Mouse (Mus musculus): ENCODE results near the gene Kif17. TPM values are rescaled to one million over a fixed set of nuclear protein-coding genes. Genes with fewer than 3 reads are reported as not detected.

Kif17 gene
- total and polyA plus RNA-seq, 2 experiments from 2014 or later, result 0.11 TPM

DNA sequence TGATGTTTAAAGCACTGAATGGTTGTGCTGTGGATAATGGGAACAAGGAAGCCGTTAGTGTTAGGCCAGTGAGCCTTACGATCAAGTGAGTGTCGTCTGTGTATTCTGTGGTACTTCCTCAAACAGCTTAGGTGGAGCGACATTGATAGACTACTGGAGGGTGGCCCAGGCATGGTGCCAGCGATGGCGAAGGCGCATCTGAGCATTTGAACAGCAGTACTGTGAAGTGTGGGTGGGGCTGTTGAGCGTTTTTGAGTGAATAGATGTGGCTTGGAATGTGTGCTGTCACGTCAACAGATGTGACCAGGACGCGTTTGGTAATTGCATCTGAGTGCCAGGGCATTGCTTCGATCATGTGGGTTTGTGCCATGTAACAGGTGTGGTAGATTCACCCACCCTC is 57.5 kb downstream of the Kif17 start:
- ATAC-seq (ENCODE audit: insufficient read depth, low read depth), result no peak

DNA sequence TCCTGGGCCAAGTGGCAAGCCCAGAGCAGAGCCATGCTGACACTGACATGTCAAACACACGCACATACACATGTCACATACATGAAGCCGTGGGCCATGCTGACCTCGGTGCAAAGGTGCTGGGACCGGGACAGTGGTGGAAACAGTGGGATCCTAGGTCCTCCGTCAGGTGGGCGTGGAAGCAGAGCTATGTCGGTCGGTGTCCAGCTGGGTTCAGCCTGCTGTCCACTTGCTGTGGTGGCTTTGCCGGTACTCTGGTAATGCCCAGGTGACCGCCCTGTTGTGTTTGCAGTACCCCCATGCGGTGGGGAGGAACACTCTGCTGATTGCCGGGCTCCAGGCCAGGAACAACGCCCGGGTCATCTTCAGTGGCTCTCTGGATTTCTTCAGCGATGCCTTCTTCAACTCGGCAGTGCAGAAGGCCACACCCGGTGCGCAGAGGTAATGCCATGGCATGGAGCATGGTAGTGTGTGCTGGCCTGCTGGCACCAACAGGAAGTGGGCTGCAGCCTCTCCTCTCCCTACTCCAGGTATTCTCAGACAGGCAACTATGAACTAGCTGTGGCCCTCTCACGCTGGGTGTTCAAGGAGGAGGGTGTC is 60.2 kb downstream of the Kif17 start:
- ATAC-seq (ENCODE audit: insufficient read depth, low read depth), result no peak
- Histone ChIP-seq H3K4me1 (ENCODE audit: control insufficient read depth, insufficient read depth) (peaks cover 4% of the 10 kb centered on the region; the same call in 1 of the 2 replicates), H3K9ac (replicated peaks; ENCODE audit: low read depth, low read length) (no peak overlapping the region), H3K9me3 (replicated peaks; ENCODE audit: control insufficient read depth, low read length) (no peaks in the 10 kb centered on the region), H3K27ac (ENCODE audit: low read depth) (no peak overlapping the region), H3K4me3 (ENCODE audit: low read depth, low read length) (no peak overlapping the region), H3K36me3 (replicated peaks; ENCODE audit: control insufficient read depth, insufficient read depth, low read length) (peaks cover 76% of the 10 kb centered on the region), H3K27me3 (ENCODE audit: control insufficient read depth, insufficient read depth, low read length) (no peaks in the 10 kb centered on the region), H3K4me2 (ENCODE audit: low read depth, low read length) (no peak overlapping the region)
- 87% methylated on average over 19 of the region's 19 CpGs for WGBS
- DNase-seq (ENCODE audit: low spot score), result no peak
- TF ChIP-seq EP300 (IDR thresholded peaks at IDR 0.05; ENCODE audit: low read depth), result no peak
- no peak for TF ChIP-seq CTCF (IDR thresholded peaks at IDR 0.05; ENCODE audit: low read depth)

More for the DNA sequence above, 57.5 kb downstream of the Kif17 start:
- Histone ChIP-seq H3K9me3 (replicated peaks; ENCODE audit: control insufficient read depth, low read length) (no peaks in the 10 kb centered on the region), H3K4me1 (ENCODE audit: control insufficient read depth, insufficient read depth) (peaks cover 15% of the 10 kb centered on the region), H3K36me3 (replicated peaks; ENCODE audit: control insufficient read depth, insufficient read depth, low read length) (peaks cover 49% of the 10 kb centered on the region), H3K27ac (ENCODE audit: low read depth) (no peak overlapping the region), H3K4me3 (ENCODE audit: low read depth, low read length) (no peak overlapping the region), H3K4me2 (ENCODE audit: low read depth, low read length) (no peak overlapping the region), H3K9ac (replicated peaks; ENCODE audit: low read depth, low read length) (no peak overlapping the region), H3K27me3 (ENCODE audit: control insufficient read depth, insufficient read depth, low read length) (no peaks in the 10 kb centered on the region)
- DNase-seq (ENCODE audit: low spot score), result no peak
- no peak for TF ChIP-seq EP300 (IDR thresholded peaks at IDR 0.05; ENCODE audit: low read depth)
- TF ChIP-seq CTCF (IDR thresholded peaks at IDR 0.05; ENCODE audit: low read depth), result no peak
- 83% methylated on average over 12 of the region's 12 CpGs for WGBS

DNA sequence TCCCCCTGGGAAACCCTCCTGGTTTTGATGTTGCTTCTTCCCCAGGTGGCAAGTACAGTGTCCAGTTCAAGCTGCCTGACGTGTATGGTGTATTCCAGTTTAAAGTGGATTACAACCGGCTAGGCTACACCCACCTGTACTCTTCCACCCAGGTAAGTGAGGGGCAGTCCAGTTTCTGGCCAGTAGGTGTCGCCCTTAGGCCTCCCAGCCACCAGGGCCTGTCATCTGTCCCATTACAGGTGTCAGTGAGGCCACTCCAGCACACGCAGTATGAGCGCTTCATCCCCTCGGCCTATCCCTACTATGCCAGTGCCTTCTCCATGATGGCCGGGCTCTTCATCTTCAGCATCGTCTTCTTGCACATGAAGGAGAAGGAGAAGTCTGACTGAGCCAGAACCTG is 61.4 kb downstream of the Kif17 start:
- Histone ChIP-seq H3K9me3 (replicated peaks; ENCODE audit: control insufficient read depth, low read length) (no peaks in the 10 kb centered on the region), H3K27me3 (ENCODE audit: control insufficient read depth, insufficient read depth, low read length) (no peaks in the 10 kb centered on the region), H3K4me2 (ENCODE audit: low read depth, low read length) (no peak overlapping the region), H3K9ac (replicated peaks; ENCODE audit: low read depth, low read length) (no peak overlapping the region), H3K4me3 (ENCODE audit: low read depth, low read length) (no peak overlapping the region), H3K4me1 (ENCODE audit: control insufficient read depth, insufficient read depth) (no peaks in the 10 kb centered on the region), H3K27ac (ENCODE audit: low read depth) (no peak overlapping the region), H3K36me3 (replicated peaks; ENCODE audit: control insufficient read depth, insufficient read depth, low read length) (peaks cover 85% of the 10 kb centered on the region)
- WGBS, result 36% methylated on average over 8 of the region's 8 CpGs
- DNase-seq (ENCODE audit: low spot score), result no peak
- peak; percentile 61; the same call in 1 of the 2 replicates for ATAC-seq (ENCODE audit: insufficient read depth, low read depth)
- TF ChIP-seq CTCF (IDR thresholded peaks at IDR 0.05; ENCODE audit: low read depth) (peak; percentile 76), EP300 (IDR thresholded peaks at IDR 0.05; ENCODE audit: low read depth) (no peak)

DNA sequence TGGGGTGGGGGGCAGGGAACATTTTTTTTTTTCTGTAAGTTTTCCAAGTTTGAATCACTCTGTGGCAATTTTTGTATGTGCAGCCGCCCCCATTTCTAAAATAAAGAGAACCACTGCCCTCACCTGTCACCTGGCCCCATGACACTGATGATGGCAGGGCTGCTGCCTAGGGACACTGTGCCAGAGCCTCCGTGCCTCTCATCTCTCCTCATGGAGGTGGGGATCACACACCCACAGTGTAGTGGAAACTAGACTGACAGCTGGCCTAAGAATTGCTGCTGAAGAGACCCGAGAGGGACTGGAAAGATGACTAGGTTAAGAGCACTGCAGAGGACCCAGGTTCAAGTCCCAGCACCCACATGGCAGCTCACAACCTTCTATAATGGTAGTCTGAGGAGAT is 61.9 kb downstream of the Kif17 start:
- Histone ChIP-seq H3K4me2 (ENCODE audit: low read depth, low read length) (no peak overlapping the region), H3K4me1 (ENCODE audit: control insufficient read depth, insufficient read depth) (no peaks in the 10 kb centered on the region), H3K9ac (replicated peaks; ENCODE audit: low read depth, low read length) (no peak overlapping the region), H3K27ac (ENCODE audit: low read depth) (no peak overlapping the region), H3K9me3 (replicated peaks; ENCODE audit: control insufficient read depth, low read length) (no peaks in the 10 kb centered on the region), H3K27me3 (ENCODE audit: control insufficient read depth, insufficient read depth, low read length) (no peaks in the 10 kb centered on the region), H3K36me3 (replicated peaks; ENCODE audit: control insufficient read depth, insufficient read depth, low read length) (peaks cover 89% of the 10 kb centered on the region), H3K4me3 (ENCODE audit: low read depth, low read length) (no peak overlapping the region)
- WGBS, result 95% methylated on average over 3 of the region's 3 CpGs
- DNase-seq (ENCODE audit: low spot score) (no peak), ATAC-seq (ENCODE audit: insufficient read depth, low read depth) (no peak)
- TF ChIP-seq CTCF (IDR thresholded peaks at IDR 0.05; ENCODE audit: low read depth) (no peak), EP300 (IDR thresholded peaks at IDR 0.05; ENCODE audit: low read depth) (no peak)

DNA sequence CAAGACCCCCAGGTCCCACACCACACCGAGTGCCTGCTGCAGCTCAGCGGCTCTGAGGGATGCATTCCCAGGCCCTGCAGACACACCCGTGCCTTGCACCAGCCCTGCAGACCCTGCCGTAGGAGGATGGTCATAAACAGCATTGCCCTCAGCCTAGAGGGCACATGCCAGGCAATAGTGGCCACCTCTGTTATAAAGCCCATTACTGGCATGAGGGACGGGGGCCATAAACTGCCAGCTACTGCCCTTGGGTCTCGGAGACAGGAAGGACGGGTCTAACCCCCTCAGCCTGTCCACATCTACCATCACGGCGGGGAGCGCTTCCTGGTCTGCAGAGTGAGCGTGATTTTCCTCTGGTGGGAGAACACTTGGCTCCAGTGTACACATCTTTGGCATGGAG is 62.8 kb downstream of the Kif17 start:
- peaks cover 90% of the 10 kb centered on the region for H3K36me3 ChIP-seq (replicated peaks; ENCODE audit: control insufficient read depth, insufficient read depth, low read length)
- H3K9me3 ChIP-seq (replicated peaks; ENCODE audit: control insufficient read depth, low read length), result no peaks in the 10 kb centered on the region
- no peak overlapping the region for H3K9ac ChIP-seq (replicated peaks; ENCODE audit: low read depth, low read length)
- DNase-seq (ENCODE audit: low spot score) (no peak), ATAC-seq (ENCODE audit: insufficient read depth, low read depth) (no peak)
- no peak overlapping the region for H3K4me2 ChIP-seq (ENCODE audit: low read depth, low read length)
- H3K4me3 ChIP-seq (ENCODE audit: low read depth, low read length), result no peak overlapping the region
- TF ChIP-seq EP300 (IDR thresholded peaks at IDR 0.05; ENCODE audit: low read depth) (no peak), CTCF (IDR thresholded peaks at IDR 0.05; ENCODE audit: low read depth) (no peak)
- H3K27me3 ChIP-seq (ENCODE audit: control insufficient read depth, insufficient read depth, low read length), result no peaks in the 10 kb centered on the region
- H3K27ac ChIP-seq (ENCODE audit: low read depth), result no peak overlapping the region
- H3K4me1 ChIP-seq (ENCODE audit: control insufficient read depth, insufficient read depth), result no peaks in the 10 kb centered on the region
- WGBS, result 86% methylated on average over 11 of the region's 11 CpGs

DNA sequence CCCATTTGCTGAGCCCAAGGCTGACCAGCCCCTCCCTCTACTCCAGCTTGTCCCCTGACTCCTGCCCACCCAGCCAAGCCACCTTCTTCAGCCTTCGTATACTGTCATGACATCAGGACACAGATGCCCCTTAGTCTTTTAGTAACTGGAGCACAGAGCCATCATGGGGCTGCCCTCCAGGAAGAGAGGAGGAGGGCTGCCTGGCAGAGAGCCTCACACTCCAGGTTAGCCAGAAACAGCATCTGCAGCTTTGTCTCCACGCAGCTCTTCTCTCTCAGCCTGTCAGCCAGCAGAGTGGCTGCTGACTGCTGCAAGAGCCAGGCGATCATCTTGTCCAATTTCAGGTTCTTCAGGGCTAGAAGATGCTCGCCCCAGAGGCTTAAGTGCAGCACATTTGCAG is 63.6 kb downstream of the Kif17 start:
- 84% methylated on average over 4 of the region's 4 CpGs for WGBS
- no peaks in the 10 kb centered on the region for H3K4me1 ChIP-seq (ENCODE audit: control insufficient read depth, insufficient read depth)
- TF ChIP-seq EP300 (IDR thresholded peaks at IDR 0.05; ENCODE audit: low read depth) (no peak), CTCF (IDR thresholded peaks at IDR 0.05; ENCODE audit: low read depth) (no peak)
- ATAC-seq (ENCODE audit: insufficient read depth, low read depth) (no peak), DNase-seq (ENCODE audit: low spot score) (no peak)
- H3K36me3 ChIP-seq (replicated peaks; ENCODE audit: control insufficient read depth, insufficient read depth, low read length), result peaks cover 89% of the 10 kb centered on the region
- no peak overlapping the region for H3K27ac ChIP-seq (ENCODE audit: low read depth)
- H3K27me3 ChIP-seq (ENCODE audit: control insufficient read depth, insufficient read depth, low read length), result no peaks in the 10 kb centered on the region
- no peaks in the 10 kb centered on the region for H3K9me3 ChIP-seq (replicated peaks; ENCODE audit: control insufficient read depth, low read length)
- H3K4me3 ChIP-seq (ENCODE audit: low read depth, low read length), result no peak overlapping the region
- H3K9ac ChIP-seq (replicated peaks; ENCODE audit: low read depth, low read length), result no peak overlapping the region
- no peak overlapping the region for H3K4me2 ChIP-seq (ENCODE audit: low read depth, low read length)
